Mouse (Mus musculus): ENCODE results near the gene Asb10.

Gene Asb10

DNA sequence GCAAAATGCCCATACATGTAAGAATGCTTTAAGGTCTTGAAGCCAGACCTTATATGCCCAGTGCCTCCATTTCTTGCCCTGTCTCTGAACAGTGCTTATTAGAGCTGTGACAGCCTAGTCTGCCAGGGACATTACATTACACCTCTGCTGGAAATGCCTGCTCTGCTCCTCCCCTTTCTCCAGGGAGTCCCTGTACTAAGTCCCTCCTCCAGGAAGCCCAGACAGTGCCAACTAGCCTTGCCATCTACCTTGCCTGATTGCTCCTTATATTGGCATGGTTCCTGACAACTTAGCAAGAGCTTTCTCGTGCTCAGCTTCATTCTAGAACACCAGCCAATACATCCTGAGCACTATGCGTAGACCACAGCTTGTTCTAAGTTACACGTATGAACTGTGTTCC, 5.0 kb downstream of the Asb10 start:
- DNase-seq: no peak

DNA sequence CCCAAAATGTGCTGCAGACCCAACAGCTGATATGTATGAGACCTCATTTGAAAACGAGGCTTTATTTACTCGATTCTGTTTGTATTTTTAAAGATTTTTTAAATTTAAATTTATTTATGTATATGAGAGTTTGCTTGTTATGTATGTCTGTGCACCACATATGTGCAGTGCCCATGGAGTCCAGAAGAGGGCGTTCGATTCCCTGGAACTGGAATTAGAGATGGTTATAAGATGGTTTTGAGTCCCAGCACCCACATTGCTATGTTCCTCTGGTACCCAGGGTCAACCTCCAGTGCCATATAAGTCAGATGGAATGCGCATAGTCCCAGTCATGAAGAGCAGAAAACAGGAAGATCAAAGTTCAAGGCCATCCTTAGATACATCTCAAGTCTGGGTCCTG, 6.5 kb downstream of the Asb10 start:
- DNase-seq: no peak

DNA sequence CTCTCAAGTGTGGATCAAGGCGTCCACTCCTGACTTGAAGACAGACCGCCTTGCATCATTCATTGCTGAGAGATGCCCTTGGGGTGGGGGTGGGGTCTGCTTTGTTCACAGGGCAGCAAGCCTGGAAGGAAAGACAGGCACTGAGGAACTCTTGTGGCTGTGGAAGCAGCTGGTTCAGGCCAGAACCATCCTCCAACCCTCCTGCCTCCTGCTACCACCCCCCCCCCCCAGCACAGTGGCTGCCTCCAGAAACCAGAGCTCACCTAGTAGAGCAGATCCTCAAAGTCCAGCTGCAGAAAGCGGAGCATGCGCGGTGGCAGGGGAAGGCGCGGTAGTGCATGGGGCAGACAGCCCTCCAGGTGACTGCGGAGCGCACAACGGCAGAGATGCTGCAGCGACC, 7.4 kb downstream of the Asb10 start:
- DNase-seq: no peak

DNA sequence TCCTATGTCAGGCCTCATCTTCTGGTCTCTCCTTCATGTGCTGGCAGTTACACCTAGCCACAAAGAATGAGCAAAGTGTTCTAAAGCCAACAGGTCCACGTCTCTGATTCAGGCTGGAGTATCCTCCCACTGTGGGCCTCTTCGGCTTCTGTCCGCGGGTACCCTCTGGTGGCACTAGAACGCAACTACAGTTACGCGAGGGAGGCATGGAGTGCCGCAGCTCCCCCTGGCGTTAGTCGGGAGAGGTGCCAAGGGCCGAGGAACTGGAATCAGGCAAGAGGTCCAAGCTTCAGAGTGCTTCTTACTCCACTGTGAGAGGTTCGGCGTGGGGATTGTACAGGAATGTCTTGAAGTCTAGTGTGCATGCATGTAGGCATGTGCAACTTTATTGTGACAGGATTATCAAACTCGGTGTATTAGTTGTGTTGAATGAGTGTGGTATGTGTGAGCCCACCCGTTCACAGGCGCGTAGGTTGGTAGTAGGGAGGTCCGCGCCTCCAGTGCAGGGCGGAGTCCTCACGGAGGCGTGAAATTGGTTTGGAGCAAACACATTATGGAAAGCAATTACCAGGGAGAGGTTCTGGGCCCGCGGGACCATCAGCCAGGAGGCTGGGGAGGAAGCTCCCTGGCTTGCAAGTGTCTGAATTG, 10.6 kb downstream of the Asb10 start:
- DNase-seq: peak; percentile 93

DNA sequence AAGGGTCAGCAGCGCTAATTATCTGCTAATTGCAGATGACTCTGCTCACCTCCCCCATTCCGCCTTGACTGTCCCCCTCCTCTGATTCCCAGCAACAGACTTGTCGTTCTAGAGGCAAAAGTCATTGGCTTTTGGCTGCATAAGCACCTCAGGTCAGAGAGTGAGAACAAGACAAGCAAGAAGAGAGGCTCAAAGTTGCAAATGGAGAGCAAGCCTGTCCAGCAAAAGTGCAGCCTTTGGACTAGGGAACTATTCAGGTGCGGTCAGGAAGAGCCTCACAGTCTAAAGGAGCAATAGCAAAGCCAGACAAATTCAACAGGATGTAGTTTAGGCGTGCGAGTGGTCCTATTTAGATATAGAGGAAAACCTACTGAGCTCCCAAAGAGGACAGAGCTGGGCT, 13.0 kb downstream of the Asb10 start:
- DNase-seq: no peak

DNA sequence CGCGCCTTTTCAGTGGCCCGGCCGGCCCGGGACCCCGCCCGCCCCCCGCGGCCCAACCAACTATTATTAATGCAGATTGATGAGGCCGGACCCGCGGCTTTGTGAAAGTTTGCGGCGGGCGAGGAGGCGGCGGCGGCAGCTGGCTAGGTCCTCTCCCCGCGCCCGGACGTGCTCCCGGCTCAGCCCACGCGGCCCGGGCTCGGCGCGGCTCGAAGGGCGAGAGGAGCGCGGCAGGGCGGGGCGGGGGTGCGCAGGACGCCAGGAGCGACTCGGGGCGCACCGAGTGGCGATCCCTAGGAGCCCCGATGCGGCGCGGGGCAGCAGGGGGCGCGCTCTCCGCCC, 13.9 kb downstream of the Asb10 start, which contains the start of gene Gbx1:
TSS of gene Gbx1 (minus strand) at position 314 of the 342 bp plus-strand sequence.
- DNase-seq: no peak

DNA sequence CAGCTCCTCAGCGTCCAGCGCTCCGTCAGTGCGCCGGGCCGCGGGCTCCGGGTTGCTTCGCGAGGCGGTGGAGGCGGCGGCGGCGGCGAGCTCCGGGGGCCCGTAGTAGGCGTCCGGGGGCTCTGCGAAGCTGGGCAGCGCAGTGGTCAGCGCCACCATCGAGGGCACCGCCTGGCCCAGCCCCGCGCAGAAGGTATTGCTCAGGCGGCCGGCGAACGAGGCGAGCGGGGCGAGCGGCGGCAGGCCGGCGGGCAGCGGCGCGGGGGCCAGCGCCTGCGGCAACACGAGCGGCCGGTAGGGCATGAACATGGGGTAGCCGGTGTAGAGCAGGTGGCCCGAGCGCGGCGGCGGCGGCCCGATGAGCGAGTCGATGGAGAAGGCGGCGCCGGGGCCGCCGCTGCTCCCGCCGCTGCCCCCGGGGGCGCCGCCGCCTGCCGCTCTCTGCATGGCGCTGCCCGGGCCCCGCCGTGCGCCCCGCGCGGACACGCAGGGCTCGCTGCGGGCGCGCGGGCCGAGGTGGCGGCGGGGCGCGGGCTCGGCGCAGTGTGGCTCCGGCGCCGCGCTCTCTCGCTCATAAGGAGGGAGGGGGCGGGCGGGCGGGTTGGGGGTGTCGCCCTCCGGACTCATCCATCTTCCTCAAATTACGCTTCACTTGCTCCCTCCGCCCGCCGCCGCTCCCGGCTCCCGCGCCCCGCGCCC, 14.4 kb downstream of the Asb10 start:
- DNase-seq: no peak

DNA sequence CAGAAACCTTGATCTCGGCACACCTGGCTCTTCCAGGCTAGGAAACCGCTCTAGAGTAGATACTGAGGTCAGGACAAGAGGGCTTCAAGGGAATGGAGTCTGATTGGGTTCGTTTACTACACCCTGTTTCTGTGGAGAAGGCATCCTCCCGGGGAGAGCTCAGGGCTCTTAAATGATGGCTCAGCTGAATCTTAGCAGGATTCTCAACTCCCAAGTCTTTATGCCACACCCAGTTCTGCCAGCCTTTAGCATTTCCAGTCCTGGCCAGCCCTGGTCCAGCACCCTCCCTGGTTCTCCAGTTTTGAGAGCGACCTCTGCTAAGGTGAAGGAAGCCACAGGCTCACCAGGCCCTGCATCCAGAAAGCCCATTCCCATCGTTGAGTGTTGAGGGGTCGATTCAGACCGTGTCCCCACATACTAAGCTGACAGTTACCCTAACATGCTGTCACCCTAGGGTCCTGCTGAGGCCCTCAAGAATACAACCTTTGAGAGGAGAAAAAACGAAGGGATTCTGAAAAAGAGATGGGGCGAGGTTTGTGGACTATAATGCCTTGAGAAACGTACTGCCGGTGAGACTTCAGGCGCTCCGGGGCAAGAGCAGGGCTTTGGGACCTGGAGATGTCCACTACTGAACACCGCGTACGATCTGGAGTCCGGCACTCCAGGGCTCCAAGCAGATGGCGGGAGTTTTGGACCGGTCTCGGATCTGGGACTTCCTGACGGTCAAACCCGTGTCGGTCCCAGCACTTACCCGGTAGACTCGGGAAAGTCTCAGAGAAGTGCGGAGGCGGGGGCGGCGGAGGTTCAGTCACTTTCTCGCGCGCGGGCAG, 15.2 kb downstream of the Asb10 start:
- no peak for DNase-seq

DNA sequence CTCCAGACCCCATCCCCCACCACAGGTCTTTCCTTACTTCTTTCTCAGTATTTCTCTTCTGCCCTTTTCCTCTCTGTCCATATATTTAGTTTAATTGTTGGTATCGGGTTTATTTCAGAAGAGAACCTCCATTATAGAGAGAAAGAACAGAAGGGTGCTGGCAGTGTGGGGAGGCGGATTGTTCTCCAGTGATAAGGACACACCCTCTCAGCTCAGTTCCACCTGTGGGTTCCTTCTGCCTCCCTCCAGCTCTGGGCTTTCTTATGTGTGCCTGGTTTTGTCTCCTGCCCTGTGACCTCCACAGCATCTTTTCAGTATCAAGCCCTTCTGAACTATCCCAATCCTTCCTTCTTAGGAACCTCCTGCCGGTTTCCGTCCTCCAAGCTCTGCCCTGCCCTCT, 16.3 kb downstream of the Asb10 start:
- DNase-seq: no peak

DNA sequence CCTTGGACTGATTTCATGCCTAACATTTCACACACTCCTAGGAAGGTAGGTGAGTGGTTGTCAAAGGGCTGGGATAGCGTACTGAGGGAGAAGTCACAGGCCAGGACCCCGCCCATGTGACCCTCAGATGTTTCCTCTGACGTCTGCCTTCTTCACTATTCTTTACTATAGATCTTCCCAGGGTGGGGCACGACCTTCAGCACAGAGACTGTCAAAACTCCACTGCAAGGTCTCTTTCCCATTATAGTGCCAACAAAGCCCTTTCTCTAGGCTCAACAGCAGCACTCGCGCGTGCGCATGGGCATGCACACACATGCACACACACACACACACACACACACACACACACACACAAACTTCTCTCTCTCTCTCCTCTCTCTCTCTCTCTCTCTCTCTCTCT, 17.0 kb downstream of the Asb10 start:
- DNase-seq: no peak

DNA sequence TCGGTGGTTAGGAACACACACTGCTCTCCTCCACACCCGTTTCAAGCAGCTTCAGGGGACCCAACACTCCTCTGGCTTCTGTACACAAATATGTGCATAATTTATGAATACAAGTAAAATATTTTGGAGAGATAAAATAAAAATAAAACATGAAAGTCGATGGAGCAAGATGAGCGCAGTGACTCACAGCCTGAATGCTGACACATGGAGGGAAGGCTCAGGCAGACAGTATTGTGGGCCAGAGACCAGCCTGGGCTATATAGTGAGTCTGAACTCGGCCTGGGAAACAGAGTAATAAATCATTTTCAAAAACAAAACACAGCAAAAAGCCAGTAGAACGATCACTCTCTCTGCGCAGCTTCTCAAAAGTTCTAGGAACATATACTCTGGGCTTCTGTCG, 19.4 kb downstream of the Asb10 start:
- DNase-seq: no peak

DNA sequence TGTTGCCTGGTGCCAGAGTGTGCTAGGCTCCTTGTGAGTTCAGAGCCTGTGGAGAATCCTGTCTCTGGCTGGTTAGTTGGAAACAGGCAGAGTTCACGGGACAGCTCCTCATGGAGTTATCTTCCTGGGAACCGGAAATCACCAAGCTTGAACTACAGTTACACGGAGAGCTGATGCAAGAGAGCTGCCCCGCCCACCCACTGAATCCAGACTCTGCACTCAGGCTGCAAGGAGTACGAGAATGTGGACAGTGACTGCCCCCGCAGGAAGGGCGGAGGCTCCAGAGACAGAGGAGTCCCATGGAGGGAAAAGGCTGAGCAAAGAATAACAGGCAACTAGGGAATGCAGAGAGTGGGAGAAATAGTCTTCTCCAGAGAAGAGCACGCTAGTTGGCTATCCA, 28.5 kb downstream of the Asb10 start:
- DNase-seq: no peak

DNA sequence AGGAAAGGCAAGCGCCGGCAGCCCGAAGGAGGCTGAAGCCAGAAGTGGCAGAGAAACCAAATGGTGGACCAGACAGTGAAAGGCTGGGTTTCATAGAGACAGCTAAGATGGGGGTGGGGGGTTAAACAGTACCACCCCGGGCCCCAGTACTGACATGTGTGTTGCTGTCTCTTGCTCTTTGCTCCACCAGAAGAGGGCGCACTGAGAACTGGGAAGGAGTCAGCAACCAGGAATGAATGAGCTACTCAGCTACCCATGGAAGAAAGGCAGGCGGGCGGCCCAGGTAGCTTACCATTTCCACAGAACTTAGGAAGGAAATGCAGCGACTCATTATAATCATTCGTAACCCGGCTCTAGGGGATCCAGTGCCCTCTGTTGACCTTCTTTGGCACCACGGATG, 30.1 kb downstream of the Asb10 start:
- no peak for DNase-seq

DNA sequence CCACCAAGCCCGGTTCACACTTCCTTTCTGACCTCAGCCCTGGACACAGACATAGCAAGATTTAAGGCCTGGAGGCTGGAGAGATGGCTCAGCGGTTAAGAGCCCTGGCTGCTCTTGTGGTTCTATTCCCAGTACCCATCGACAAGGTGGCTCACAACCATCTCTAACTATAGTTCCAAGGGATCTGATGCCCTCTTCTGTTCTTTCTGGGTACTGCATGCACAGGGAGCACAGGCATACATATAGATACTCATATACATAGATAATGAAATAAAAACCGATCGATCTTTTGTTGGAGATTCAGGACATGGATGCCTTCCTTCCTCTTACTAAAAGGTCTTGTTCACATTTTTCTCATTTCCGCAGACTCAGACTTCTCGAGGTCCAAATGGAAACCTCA, 32.4 kb downstream of the Asb10 start:
- DNase-seq: no peak

DNA sequence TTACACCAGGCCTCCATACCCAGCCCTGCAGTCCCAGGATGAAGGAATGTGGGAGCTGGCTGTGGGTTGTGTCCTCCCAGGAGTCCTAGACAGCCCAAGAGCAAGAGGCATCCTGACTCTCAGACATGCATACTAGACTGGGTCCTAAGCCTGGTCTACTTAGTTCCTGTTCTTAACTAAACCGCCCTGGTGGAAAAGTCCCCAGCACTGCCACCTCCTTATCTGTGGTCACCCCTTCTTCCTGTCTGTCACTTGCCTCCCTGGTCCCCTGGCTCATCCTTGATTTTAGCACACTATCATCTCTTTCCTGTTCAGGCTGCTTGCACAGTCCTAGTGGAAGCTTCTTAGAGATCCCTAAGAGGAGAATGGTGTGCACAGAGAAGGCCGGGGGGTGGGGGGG, 35.3 kb downstream of the Asb10 start:
- no peak for DNase-seq

DNA sequence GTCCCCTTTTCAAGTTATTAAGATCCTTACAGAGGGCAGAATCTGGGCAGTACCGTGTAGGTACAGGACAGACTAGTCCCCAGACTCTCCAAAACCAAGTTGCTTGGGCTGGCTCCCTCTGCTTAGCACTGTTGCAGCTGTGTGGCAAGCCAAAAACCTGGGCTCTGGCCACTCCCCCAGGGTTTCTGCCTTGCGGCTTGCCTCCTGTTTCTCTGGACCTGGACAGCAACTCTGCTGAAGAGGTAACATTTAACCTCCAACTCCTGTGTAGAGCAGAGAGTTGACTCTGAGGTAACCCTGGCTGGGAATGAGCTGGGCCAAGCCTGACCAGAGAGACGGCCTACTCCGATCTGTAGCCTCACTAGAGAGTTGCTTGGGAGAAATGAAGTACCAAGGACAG, 38.0 kb downstream of the Asb10 start:
- DNase-seq: no peak

DNA sequence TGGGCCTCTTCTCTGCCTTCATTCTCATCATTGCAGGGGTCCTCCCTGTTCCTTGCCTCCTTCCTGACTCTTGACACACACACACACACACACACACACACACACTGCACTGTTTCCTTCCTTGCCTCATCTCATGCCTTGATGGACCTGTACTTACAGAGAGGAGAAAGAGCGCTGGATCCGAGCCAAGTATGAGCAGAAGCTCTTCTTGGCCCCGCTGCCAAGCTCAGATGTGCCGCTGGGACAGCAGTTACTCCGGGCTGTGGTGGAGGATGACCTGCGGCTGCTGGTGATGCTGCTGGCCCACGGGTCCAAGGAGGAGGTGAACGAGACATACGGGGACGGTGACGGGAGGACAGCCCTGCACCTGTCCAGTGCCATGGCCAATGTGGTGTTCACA, 39.9 kb downstream of the Asb10 start:
- peak; percentile 51 for DNase-seq

DNA sequence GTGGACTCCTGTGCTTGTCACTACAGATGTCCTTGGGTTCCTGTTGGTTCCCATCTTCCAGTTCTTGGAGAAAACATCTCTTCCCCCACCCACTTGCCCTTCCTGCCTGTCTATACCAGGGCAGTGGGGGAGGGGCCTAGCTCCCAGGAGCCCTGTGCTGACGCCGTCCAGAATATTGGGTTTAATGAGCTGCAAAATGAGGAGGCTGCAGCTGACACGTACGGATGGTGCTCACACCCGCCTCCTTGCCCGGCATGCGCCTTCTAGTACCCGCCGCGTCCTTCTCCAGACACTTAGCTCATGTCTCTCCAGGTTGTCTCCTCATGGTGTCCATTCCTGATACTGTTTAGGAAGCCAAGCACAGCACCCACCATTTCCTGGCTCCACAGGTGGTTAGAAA, 41.7 kb downstream of the Asb10 start:
- DNase-seq: no peak

DNA sequence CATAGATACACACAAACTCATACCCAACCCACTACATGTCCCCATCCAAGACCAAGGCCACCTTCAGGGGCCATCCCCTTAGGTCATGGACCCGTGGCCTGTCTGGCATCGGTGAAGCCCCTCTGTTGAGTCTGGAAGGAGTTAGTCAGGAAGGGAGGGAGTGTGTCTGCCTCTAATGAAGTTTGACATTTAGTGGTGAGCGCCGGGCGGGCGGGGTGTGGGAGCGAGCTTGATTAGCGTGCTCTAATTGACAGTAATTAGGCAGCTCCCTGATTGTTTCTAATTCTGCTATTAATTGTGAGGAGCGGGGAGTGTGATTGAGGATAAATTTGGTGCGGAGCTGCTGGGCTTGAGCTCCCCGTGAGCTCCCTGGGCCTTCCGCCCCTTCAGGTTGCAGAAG, 43.3 kb downstream of the Asb10 start:
- DNase-seq: peak; percentile 3

DNA sequence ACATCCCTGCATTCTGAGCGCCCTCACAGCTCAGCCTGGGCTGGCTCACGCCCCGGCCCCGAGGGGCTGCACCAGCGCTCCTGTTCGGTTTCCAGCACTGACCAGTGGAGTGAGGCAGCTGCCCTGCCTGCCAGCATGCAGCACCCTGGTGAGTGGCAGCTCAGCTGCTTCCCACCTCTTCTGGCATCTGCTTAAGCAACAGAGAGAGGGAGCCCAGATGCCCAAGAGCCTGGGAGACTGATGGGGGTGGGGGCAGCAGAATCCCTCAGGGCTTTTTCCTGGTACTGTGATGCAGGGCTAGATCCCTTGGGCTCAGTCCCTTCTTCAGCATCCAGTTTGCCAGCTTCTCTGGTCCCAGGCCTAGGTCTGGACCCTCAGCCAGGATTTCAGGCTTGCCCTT, 44.0 kb downstream of the Asb10 start:
- no peak for DNase-seq

DNA sequence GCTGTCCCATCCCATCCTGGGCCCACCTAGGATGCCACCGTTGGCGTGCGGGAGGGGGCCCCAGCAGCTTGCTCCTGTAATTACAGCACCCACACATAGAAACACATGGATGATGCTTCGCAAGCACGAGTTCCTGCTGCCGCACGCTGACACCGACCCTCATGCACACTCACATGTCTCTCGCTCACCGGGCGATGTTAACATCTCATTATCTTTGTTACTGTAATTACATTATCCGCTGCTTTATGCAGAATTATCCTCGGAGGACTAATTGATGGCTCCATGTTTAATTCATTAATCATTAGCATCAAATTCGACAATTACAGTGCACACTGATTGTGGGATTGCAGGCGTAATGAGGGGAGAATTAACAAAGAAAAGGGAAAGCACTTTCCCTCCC, 45.8 kb downstream of the Asb10 start:
- peak; percentile 5 for DNase-seq

DNA sequence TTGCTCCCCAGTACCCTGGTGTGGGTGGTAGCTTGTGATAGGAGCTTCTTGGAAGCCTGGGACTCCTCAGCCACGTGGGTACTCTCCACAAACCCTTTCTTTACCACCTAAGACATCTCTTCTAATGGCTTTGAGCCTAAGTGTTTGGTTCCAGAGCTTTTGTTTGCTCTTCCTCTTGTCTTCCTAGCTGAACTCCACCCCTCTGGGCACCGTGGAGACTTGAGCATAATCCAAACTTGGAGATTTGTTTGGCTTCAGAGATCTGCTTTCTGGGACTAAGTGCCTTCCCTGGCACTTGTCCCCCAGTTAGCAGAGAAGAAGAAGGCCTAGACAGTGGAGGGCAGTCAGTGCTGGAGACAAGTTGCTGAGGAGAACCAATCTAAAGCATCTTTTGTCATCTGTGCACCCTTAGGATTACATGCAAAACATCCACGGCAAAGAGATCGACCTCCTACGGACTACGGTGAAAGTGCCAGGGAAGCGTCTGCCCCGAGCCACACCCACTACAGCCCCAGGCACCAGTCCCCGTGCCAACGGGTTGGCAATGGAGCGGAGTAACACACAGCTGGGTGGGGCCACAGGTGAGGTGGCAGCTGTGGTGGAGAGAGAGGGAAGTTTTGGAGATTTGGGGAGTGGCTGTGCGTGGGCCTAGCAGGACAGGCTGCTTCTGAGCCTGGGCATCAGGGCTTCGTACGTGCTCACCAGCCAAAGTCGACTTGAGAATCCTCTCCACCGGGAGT, 48.1 kb downstream of the Asb10 start:
- peak; percentile 6 for DNase-seq

DNA sequence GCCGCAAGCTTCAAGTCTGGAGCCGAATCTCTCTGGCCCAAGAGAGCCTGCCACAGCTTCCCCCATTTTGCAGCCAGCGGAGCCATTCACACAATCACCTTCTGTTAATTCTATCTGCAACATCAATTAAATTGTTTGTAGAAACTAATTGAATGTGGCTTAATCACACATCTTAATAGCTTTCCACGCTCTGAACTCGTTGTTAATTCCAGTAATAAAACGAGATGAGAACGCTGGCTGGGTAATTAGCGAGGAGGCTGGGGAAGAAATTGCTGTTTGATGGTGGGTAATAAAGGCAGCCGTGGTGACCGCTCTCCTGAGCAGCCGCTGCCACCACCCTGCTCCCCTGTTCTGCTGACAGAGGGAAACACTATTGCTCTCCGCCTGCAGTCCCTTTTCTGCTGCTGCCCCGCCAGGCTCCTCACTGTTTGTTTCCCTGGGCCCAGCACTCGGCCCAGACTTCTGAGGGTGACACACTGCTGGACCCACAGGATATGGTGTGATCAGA, 50.3 kb downstream of the Asb10 start:
- DNase-seq: no peak

Measured in cerebellum, adult 9-10 months (tissue).